Mouse (Mus musculus) stomach, postnatal 0 days (tissue): ENCODE measurements at regions not wholly inside any gene's neighbourhood (a gene's known extent, or its start where the extent isn't known, plus 50 kb on each side); places are given as distances from the start of the nearest gene placed in this dataset.
A peak's percentile ranks its signal among the peaks of the same experiment; 100 is the strongest.

Source experiments
- CTCF ChIP-seq: IDR thresholded peaks from 2 replicates; pipeline ENCODE4 v1.5.1; 2016; ENCODE audit warnings: antibody characterized with exemption, low read depth, mild to moderate bottlenecking, moderate library complexity
- EP300 ChIP-seq: optimal IDR thresholded peaks from 2 replicates; pipeline ENCODE3; 2016; ENCODE audit warnings: antibody characterized with exemption

GRCm38 (mm10) chr15:70920862-70921261 lies 2913.5 kb upstream of the Gm6569 start:
- TF ChIP-seq CTCF (peak; percentile 87), EP300 (no peak)
